Mouse (Mus musculus): ENCODE measurements at regions not wholly inside any gene's neighbourhood (a gene's known extent, or its start where the extent isn't known, plus 50 kb on each side); places are given as distances from the start of the nearest gene placed in this dataset.

DNA sequence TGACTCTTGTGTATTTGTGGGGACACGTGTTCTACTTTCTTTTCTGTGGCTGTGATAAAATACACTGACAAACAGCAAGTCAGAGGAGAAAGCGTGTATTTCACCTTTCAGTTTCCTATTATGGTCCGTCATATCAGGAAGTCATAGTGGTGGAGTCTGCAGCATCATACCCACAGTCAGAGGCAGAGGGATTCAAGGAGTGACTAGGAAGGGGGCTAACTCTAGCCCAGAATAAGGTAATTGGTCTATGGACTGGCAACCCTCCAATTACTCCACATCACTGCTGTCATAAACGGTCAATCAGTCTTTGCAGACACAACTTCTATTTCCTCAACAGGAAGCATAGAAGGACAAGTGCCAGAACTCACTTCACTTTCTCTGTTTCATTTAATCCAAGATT lies 201.0 kb downstream of the Klf6 start:
- Histone ChIP-seq H3K4me3 (ENCODE audit: low read depth, low read length) (no peak overlapping the region), H3K27me3 (ENCODE audit: insufficient read depth, low read length) (no peaks in the 10 kb centered on the region), H3K4me1 (ENCODE audit: insufficient read depth) (peaks cover 15% of the 10 kb centered on the region), H3K4me2 (ENCODE audit: low read depth, low read length) (no peak overlapping the region), H3K9ac (replicated peaks) (no peak overlapping the region), H3K9me3 (ENCODE audit: low read length) (no peaks in the 10 kb centered on the region), H3K27ac (ENCODE audit: low read depth) (no peak overlapping the region), H3K36me3 (replicated peaks; ENCODE audit: insufficient read depth, low read length) (no peaks in the 10 kb centered on the region)
- TF ChIP-seq EP300 (IDR thresholded peaks at IDR 0.05; ENCODE audit: low read depth) = no peak
- no peak for TF ChIP-seq CTCF (IDR thresholded peaks at IDR 0.05; ENCODE audit: low read depth)
- WGBS (ENCODE audit: insufficient replicate concordance) = 50% methylated on average over 4 of the region's 4 CpGs
- no peak for DNase-seq
- ATAC-seq = no peak

- H3K4me3 ChIP-seq (ENCODE audit: low read depth, low read length) = no peak overlapping the region
- H3K4me1 ChIP-seq (ENCODE audit: insufficient read depth) = peaks cover 15% of the 10 kb centered on the region
- no peak for DNase-seq
- H3K9me3 ChIP-seq (ENCODE audit: low read length) = no peaks in the 10 kb centered on the region
- TF ChIP-seq CTCF (IDR thresholded peaks at IDR 0.05; ENCODE audit: low read depth) = no peak
- no peak for TF ChIP-seq EP300 (IDR thresholded peaks at IDR 0.05; ENCODE audit: low read depth)
- no peak overlapping the region for H3K4me2 ChIP-seq (ENCODE audit: low read depth, low read length)
- WGBS (ENCODE audit: insufficient replicate concordance) = 71% methylated on average over 3 of the region's 3 CpGs
- H3K36me3 ChIP-seq (replicated peaks; ENCODE audit: insufficient read depth, low read length) = no peaks in the 10 kb centered on the region
- H3K27ac ChIP-seq (ENCODE audit: low read depth) = no peak overlapping the region
- no peaks in the 10 kb centered on the region for H3K27me3 ChIP-seq (ENCODE audit: insufficient read depth, low read length)
- H3K9ac ChIP-seq (replicated peaks) = no peak overlapping the region
- no peak for ATAC-seq
Measured at GRCm38 (mm10) chr13:6062729-6063386, 201.6 kb downstream of the Klf6 start.

DNA sequence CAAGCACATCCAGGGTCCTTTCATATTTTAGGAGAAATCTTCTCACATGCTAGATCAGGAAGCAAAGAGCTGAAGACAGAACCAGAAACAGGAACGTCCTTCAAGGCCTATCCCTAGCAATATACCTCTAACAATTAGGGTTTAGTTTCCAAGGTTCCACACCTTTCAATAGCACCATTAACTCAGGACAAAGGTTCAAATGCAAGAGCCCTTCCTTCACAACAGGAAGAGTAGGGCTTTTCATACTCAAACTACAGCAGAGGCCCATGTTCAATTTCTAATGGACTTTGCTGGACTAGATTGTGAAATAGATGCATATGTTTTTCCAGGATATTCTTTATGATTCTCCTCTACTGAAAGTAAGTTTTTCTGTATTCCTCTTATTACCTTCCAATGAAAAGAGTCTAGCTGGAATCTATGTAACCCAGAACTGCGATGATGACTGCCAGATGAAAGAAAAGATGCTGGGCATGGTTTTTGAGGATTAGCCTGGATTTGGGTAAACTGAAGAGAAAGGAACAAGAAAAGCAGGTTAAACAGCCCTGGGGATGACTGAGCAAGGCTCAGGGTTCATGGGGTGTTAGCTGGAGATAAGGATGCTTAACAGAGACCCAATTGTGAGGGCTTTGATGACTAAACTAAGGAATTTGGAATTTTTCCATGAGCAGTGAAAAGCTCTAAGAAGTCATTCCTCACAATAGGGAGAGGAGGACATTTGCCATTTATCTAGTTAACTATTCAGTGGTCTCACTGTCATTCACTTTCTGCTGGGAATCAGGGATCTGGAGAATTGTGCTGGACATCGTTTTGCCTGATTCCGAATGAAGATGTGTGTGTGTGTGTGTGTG lies 215.9 kb downstream of the Klf6 start:
- WGBS (ENCODE audit: insufficient replicate concordance) = 73% methylated on average over 4 of the region's 4 CpGs
- Histone ChIP-seq H3K27ac (ENCODE audit: low read depth) (no peak overlapping the region), H3K27me3 (ENCODE audit: insufficient read depth, low read length) (no peaks in the 10 kb centered on the region), H3K36me3 (replicated peaks; ENCODE audit: insufficient read depth, low read length) (no peaks in the 10 kb centered on the region), H3K4me1 (ENCODE audit: insufficient read depth) (no peaks in the 10 kb centered on the region), H3K4me3 (ENCODE audit: low read depth, low read length) (no peak overlapping the region), H3K9me3 (ENCODE audit: low read length) (no peaks in the 10 kb centered on the region), H3K9ac (replicated peaks) (no peak overlapping the region), H3K4me2 (ENCODE audit: low read depth, low read length) (no peak overlapping the region)
- DNase-seq (no peak), ATAC-seq (no peak)
- no peak for TF ChIP-seq CTCF (IDR thresholded peaks at IDR 0.05; ENCODE audit: low read depth)
- TF ChIP-seq EP300 (IDR thresholded peaks at IDR 0.05; ENCODE audit: low read depth) = no peak

- no peak for ATAC-seq
- Histone ChIP-seq H3K27me3 (ENCODE audit: insufficient read depth, low read length) (no peaks in the 10 kb centered on the region), H3K4me3 (ENCODE audit: low read depth, low read length) (no peak overlapping the region), H3K4me2 (ENCODE audit: low read depth, low read length) (no peak overlapping the region), H3K4me1 (ENCODE audit: insufficient read depth) (no peaks in the 10 kb centered on the region), H3K9me3 (ENCODE audit: low read length) (no peaks in the 10 kb centered on the region), H3K36me3 (replicated peaks; ENCODE audit: insufficient read depth, low read length) (no peaks in the 10 kb centered on the region), H3K27ac (ENCODE audit: low read depth) (no peak overlapping the region), H3K9ac (replicated peaks) (no peak overlapping the region)
- TF ChIP-seq EP300 (IDR thresholded peaks at IDR 0.05; ENCODE audit: low read depth) = no peak
- TF ChIP-seq CTCF (IDR thresholded peaks at IDR 0.05; ENCODE audit: low read depth) = no peak
- 58% methylated on average over 2 of the region's 2 CpGs for WGBS (ENCODE audit: insufficient replicate concordance)
- no peak for DNase-seq
Measured at GRCm38 (mm10) chr13:6085891-6086290, 224.6 kb downstream of the Klf6 start.

DNA sequence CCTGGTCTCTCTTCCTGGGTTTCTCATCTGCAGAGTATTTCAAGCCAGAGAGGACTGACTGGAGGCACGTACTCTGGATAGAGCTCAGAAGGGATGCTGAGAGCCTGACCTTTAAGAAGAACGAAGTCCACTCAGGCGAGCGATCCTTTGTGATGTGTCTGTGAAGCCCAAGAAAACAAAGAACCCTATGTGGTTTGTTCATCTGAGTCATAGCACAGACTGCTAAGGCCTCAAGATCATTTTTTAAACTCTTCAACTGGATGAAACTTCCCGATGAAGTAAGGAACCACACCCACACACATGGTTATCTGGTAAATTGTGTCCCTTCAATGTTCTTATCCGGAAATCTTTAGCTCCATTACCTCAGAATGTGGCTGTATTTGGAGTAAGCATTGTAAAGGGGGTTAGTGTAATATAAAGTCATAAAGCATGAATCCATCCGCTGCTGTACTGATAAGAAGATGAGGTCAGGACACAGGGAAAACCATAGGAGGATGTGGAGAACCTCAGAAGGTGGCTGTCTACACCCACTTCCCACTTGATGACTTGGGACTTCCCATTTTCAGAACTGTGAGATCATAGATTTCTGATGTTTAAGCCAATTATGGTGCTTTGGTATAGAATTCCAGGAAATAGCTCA lies 247.9 kb downstream of the Klf6 start:
- TF ChIP-seq EP300 (IDR thresholded peaks at IDR 0.05; ENCODE audit: low read depth) (no peak), CTCF (IDR thresholded peaks at IDR 0.05; ENCODE audit: low read depth) (no peak)
- no peak overlapping the region for H3K9ac ChIP-seq (replicated peaks)
- DNase-seq (no peak), ATAC-seq (no peak)
- H3K36me3 ChIP-seq (replicated peaks; ENCODE audit: insufficient read depth, low read length) = no peaks in the 10 kb centered on the region
- H3K27me3 ChIP-seq (ENCODE audit: insufficient read depth, low read length) = no peaks in the 10 kb centered on the region
- no peak overlapping the region for H3K4me3 ChIP-seq (ENCODE audit: low read depth, low read length)
- H3K4me1 ChIP-seq (ENCODE audit: insufficient read depth) = no peaks in the 10 kb centered on the region
- H3K27ac ChIP-seq (ENCODE audit: low read depth) = no peak overlapping the region
- WGBS (ENCODE audit: insufficient replicate concordance) = 59% methylated on average over 7 of the region's 7 CpGs
- no peaks in the 10 kb centered on the region for H3K9me3 ChIP-seq (ENCODE audit: low read length)
- H3K4me2 ChIP-seq (ENCODE audit: low read depth, low read length) = no peak overlapping the region

DNA sequence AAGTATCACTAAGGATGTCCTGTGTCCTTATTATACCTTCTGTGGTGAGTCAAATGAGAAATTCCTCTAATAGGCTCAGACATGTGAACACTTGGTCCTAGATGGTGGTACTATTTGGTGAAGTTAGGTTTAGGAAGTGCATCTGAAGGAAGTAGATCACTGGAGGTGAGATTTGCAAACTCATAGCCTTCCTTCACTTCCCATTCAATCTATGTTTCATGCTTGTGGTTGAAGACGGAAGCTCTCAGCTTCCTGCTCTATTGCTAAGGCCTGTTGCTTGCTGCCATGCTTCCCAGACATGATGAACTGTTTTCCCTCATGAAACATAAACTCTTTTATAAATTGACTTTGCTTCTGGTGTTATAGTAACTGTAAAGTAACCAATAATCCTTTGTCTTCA lies 258.4 kb downstream of the Klf6 start:
- ATAC-seq (no peak), DNase-seq (no peak)
- Histone ChIP-seq H3K4me1 (ENCODE audit: insufficient read depth) (no peaks in the 10 kb centered on the region), H3K4me3 (ENCODE audit: low read depth, low read length) (no peak overlapping the region), H3K27ac (ENCODE audit: low read depth) (no peak overlapping the region), H3K9ac (replicated peaks) (no peak overlapping the region), H3K9me3 (ENCODE audit: low read length) (no peaks in the 10 kb centered on the region), H3K36me3 (replicated peaks; ENCODE audit: insufficient read depth, low read length) (no peaks in the 10 kb centered on the region), H3K4me2 (ENCODE audit: low read depth, low read length) (no peak overlapping the region), H3K27me3 (ENCODE audit: insufficient read depth, low read length) (no peaks in the 10 kb centered on the region)
- no peak for TF ChIP-seq EP300 (IDR thresholded peaks at IDR 0.05; ENCODE audit: low read depth)
- no peak for TF ChIP-seq CTCF (IDR thresholded peaks at IDR 0.05; ENCODE audit: low read depth)
- WGBS (ENCODE audit: insufficient replicate concordance) = 38% methylated on average over 1 of the region's 1 CpGs
